Mouse (Mus musculus) lung, embryonic 16.5 days (tissue): ENCODE measurements around the gene Cxcl15. TPM values are rescaled to one million over a fixed set of nuclear protein-coding genes. Genes with fewer than 3 reads are reported as not detected.

Source experiments
- ATAC-seq: fragments of 200-750 bp; cut with Nextera tagmentation; 2 replicates; pipeline ENCODE4 v1.8.0; 2017; ENCODE audit warnings: low read depth, mild to moderate bottlenecking, moderate library complexity
- H3K27ac ChIP-seq: fragments of 300-500 bp; sonication (generic); 2 replicates; pipeline ENCODE4 v1.5.1; 2014; ENCODE audit warnings: mild to moderate bottlenecking, control low read depth, low read length
- H3K27me3 ChIP-seq: fragments of 300-500 bp; sonication (generic); 2 replicates; pipeline ENCODE4 v1.6.1; 2014; ENCODE audit warnings: low read depth, low read length, mixed read lengths; ENCODE audit not compliant: control insufficient read depth, insufficient read depth
- H3K36me3 ChIP-seq: fragments of 300-500 bp; sonication (generic); 2 replicates; pipeline ENCODE4 v1.6.1; 2014; ENCODE audit warnings: low read length; ENCODE audit not compliant: control insufficient read depth, insufficient read depth
- H3K4me1 ChIP-seq: fragments of 300-500 bp; sonication (generic); replicated peaks from 2 replicates; pipeline ENCODE4 v1.6.1; 2014; ENCODE audit warnings: low read length, mixed read lengths; ENCODE audit not compliant: control insufficient read depth, insufficient read depth
- H3K4me2 ChIP-seq: fragments of 300-500 bp; sonication (generic); 2 replicates; pipeline ENCODE4 v1.6.1; 2014; ENCODE audit warnings: low read depth, low read length, control low read depth
- H3K4me3 ChIP-seq: fragments of 300-500 bp; sonication (generic); 2 replicates; pipeline ENCODE4 v1.5.1; 2014; ENCODE audit warnings: mild to moderate bottlenecking, low read length, control low read depth
- H3K9ac ChIP-seq: fragments of 300-500 bp; sonication (generic); 2 replicates; pipeline ENCODE4 v1.6.1; 2014; ENCODE audit warnings: low read length, control low read depth
- H3K9me3 ChIP-seq: fragments of 300-500 bp; sonication (generic); 2 replicates; pipeline ENCODE4 v1.6.1; 2016; ENCODE audit warnings: low read length; ENCODE audit not compliant: control insufficient read depth
- WGBS: fragments of 180-500 bp; shearing (Covaris S2); extraction: QIAGEN DNeasy Blood & Tissue Kit; methylation state at CpG from one replicate; pipeline ENCODE4 v1.1.7; 2014; 5-methylcytosine and 5-hydroxymethylcytosine counted together
- polyA plus RNA-seq: library from polyadenylated mRNA; unstranded; fragments of >200 nt; fragmentation: Nextera tagmentation; extraction: Ambion mirVana; gene quantifications from 2 replicates; pipeline ENCODE4 v1.2.1, GENCODE M21; 2015

The Cxcl15 gene
- polyA plus RNA-seq, 1 experiment from 2014 or later, result 25.4 TPM

DNA sequence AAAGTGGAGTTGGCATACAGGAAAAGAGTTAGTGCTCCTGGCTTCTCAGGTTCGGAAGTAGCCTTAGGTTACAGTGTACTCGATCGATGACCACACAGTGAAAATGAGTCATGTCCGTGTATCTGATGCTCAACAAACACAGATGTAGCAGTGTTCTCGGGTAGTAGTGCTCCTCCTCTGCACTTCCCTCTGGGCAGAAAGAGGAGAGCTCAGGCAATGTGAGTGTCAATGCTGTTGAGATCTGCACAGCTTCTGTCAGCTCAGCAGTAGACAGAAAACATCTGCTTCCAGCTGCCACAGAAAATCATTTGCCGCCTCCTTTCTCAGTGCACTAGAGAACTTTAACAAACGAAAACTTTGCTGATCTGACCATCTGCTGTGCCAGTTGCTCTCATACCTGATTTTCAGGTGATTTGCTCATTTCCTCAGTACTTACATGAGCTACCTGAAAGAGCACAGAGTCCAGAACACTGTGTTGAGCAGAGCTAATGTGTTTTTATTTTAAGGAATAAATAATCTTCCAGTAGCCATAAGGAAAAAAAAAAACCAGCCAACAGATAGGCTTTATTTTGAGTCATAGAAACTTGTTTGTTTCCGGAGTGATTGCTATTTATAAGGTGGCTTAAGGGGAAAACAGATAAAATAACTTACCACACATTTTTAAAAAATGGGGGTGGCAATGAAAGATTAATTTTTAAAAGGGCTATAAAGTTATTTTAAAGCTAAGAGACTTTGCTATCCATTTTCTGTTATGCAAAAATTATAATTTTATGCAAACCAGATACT lies 28.3 kb upstream of the Cxcl15 start:
- no peaks in the 10 kb centered on the region for H3K27me3 ChIP-seq
- no peaks in the 10 kb centered on the region for H3K36me3 ChIP-seq
- peak; percentile 74 for ATAC-seq
- no peak overlapping the region for H3K4me2 ChIP-seq
- peaks cover 2% of the 10 kb centered on the region; the same call in 1 of the 2 replicates for H3K4me1 ChIP-seq
- H3K27ac ChIP-seq, result no peak overlapping the region
- 34% methylated on average over 8 of the region's 8 CpGs for WGBS
- H3K9ac ChIP-seq, result no peak overlapping the region
- no peaks in the 10 kb centered on the region for H3K9me3 ChIP-seq
- H3K4me3 ChIP-seq, result no peak overlapping the region

DNA sequence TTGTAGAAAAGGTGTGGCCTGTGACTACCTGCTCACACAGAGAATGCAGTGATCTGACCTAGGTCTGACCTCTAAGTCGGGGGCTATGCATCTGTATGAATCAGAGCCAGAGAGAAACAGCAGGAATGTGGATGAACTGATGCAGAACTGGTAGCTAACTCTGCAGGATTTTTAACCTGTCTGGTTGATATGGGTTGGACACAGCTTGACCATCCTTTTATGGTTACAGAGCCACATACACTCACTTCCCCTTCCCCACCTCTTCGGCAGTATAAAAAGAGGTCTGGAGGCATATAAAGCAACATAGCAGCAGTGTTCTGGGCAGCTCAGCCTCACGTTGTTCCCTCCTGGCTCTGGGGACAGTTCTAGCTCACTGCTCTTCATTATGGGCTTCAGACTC lies 26.1 kb upstream of the Cxcl15 start, which contains the start of gene Ppbp:
Ppbp (plus strand) TSS at position 301 of the 400 bp plus-strand sequence.
- H3K9ac ChIP-seq, result no peak within 1 kb of the TSS
- H3K4me2 ChIP-seq, result no peak within 1 kb of the TSS
- no peak within 1 kb of the TSS for H3K27ac ChIP-seq
- 60% methylated on average over 3 of the region's 3 CpGs for WGBS
- no peak within 1 kb of the TSS for H3K4me3 ChIP-seq
- ATAC-seq, result no peak
- peaks cover 12% of the 10 kb centered on the region for H3K4me1 ChIP-seq
- H3K9me3 ChIP-seq, result no peaks in the 10 kb centered on the region
- no peaks in the 10 kb centered on the region for H3K36me3 ChIP-seq
- no peaks in the 10 kb centered on the region for H3K27me3 ChIP-seq

GRCm38 (mm10) chr5:90771369-90771768 lies 23.0 kb upstream of the Cxcl15 start:
- 70% methylated on average over 3 of the region's 3 CpGs for WGBS
- ATAC-seq, result no peak

GRCm38 (mm10) chr5:90771880-90772653 lies 22.3 kb upstream of the Cxcl15 start, which contains the start of gene Pf4:
Pf4 (plus strand) TSS chr5:90772435.
- H3K4me1 ChIP-seq, result peaks cover 10% of the 10 kb centered on the region
- H3K4me3 ChIP-seq, result no peak within 1 kb of the TSS
- no peaks in the 10 kb centered on the region for H3K27me3 ChIP-seq
- H3K4me2 ChIP-seq, result no peak within 1 kb of the TSS
- H3K9me3 ChIP-seq, result no peaks in the 10 kb centered on the region
- H3K36me3 ChIP-seq, result no peaks in the 10 kb centered on the region
- WGBS, result 48% methylated on average over 16 of the region's 16 CpGs
- H3K9ac ChIP-seq, result no peak within 1 kb of the TSS
- H3K27ac ChIP-seq, result no peak within 1 kb of the TSS
- peak; percentile 83 for ATAC-seq

More at GRCm38 (mm10) chr5:90771369-90771768, 23.0 kb upstream of the Cxcl15 start:
- no peaks in the 10 kb centered on the region for H3K36me3 ChIP-seq
- H3K4me2 ChIP-seq, result no peak overlapping the region
- H3K4me3 ChIP-seq, result no peak overlapping the region
- H3K27me3 ChIP-seq, result no peaks in the 10 kb centered on the region
- no peak overlapping the region for H3K9ac ChIP-seq
- H3K9me3 ChIP-seq, result no peaks in the 10 kb centered on the region
- H3K27ac ChIP-seq, result no peak overlapping the region
- H3K4me1 ChIP-seq, result peaks cover 10% of the 10 kb centered on the region

DNA sequence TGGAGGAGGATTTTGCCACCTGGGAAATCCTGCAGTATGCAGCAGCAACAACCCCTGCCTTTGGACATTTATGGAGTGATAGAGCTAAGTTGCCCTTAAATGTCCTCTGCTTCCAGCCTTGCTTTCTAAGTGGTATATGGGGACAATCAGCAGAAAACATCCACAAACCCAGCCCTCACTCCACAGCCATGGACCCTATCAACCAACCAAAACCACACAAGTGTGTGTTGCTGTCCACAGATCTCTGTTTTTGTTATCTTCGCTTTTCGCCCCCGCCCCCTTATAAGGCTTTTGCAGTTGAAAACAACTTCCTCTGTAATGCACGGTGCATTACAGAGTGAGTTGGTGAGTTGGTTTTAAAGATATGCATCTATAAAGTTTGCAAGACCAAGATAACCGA lies 18.8 kb upstream of the Cxcl15 start:
- Histone ChIP-seq H3K9me3 (no peaks in the 10 kb centered on the region), H3K36me3 (no peaks in the 10 kb centered on the region), H3K4me1 (peaks cover 10% of the 10 kb centered on the region), H3K27ac (no peak overlapping the region), H3K4me2 (no peak overlapping the region), H3K27me3 (no peaks in the 10 kb centered on the region), H3K9ac (no peak overlapping the region), H3K4me3 (no peak overlapping the region)
- ATAC-seq, result no peak
- 80% methylated on average over 5 of the region's 5 CpGs for WGBS

DNA sequence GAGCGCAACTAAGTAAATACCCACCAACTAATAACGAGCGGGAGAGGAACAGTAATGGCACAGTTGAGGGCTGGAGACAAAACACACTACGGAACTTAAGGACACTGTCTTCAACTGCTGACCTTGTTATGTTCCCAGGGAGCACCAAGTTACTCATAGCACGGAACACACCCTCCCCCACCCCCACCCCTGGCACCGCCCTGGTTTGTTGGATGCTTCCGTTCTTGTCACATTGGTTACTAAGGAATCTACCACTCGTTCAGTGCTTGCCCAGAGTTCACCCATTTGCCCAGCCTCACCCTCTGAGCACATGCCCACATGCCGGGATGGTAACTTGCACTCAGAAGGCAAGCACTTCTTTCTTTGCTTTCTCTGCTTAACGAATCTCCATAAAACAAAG lies 16.7 kb upstream of the Cxcl15 start:
- ATAC-seq, result no peak
- WGBS, result 75% methylated on average over 10 of the region's 10 CpGs

DNA sequence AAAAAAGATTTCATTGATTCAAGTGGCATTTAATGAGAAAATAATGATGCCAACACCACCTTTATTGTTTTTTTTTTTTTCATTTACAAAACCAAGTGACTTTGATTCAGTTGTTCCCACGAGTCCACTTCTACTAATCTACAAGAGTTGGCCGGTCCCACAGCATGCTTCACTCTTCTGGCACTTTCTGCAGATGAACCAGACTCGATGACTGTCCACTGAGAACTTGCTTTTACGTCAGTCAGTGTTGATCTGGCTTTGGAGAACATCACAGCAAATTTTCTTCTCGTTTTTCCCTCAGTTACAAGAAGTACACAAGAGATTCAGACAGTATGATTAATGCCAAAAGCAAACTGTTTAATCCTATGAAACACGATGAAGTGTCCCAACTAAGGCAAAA lies 15.5 kb upstream of the Cxcl15 start:
- no peaks in the 10 kb centered on the region for H3K9me3 ChIP-seq
- H3K27me3 ChIP-seq, result no peaks in the 10 kb centered on the region
- H3K27ac ChIP-seq, result no peak overlapping the region
- no peak overlapping the region for H3K9ac ChIP-seq
- no peaks in the 10 kb centered on the region for H3K36me3 ChIP-seq
- no peak overlapping the region for H3K4me3 ChIP-seq
- H3K4me1 ChIP-seq, result no peaks in the 10 kb centered on the region
- no peak for ATAC-seq
- H3K4me2 ChIP-seq, result no peak overlapping the region
- WGBS, result 60% methylated on average over 6 of the region's 6 CpGs

More for the DNA sequence above, 16.7 kb upstream of the Cxcl15 start:
- H3K9me3 ChIP-seq, result no peaks in the 10 kb centered on the region
- H3K4me1 ChIP-seq, result peaks cover 3% of the 10 kb centered on the region
- no peak overlapping the region for H3K4me2 ChIP-seq
- no peak overlapping the region for H3K4me3 ChIP-seq
- H3K9ac ChIP-seq, result no peak overlapping the region
- no peaks in the 10 kb centered on the region for H3K36me3 ChIP-seq
- H3K27ac ChIP-seq, result no peak overlapping the region
- H3K27me3 ChIP-seq, result no peaks in the 10 kb centered on the region

GRCm38 (mm10) chr5:90783697-90784096 lies 10.6 kb upstream of the Cxcl15 start:
- no peak for ATAC-seq
- WGBS, result 71% methylated on average over 3 of the region's 3 CpGs
- no peak overlapping the region for H3K4me2 ChIP-seq
- no peak overlapping the region for H3K9ac ChIP-seq
- H3K4me1 ChIP-seq, result peaks cover 4% of the 10 kb centered on the region
- no peak overlapping the region for H3K4me3 ChIP-seq
- H3K9me3 ChIP-seq, result no peaks in the 10 kb centered on the region
- no peaks in the 10 kb centered on the region; the same call in 1 of the 2 replicates for H3K27me3 ChIP-seq
- H3K27ac ChIP-seq, result no peak overlapping the region
- no peaks in the 10 kb centered on the region for H3K36me3 ChIP-seq
